Mouse (Mus musculus) MEL-GATA-1-ER (cell line): ENCODE results near the gene Nkrf.
"Not testable (repeated sequence)": the region's sequence is repeated elsewhere in the genome, so short reads cannot be mapped to it uniquely, and the experiment has no call there.

Experiments
- DNase-seq: peaks from one replicate; pipeline ENCODE4 v3.0.0-alpha.2; 2012; ENCODE audit warnings: low read depth; ENCODE audit errors: extremely low read depth

The Nkrf gene

DNA sequence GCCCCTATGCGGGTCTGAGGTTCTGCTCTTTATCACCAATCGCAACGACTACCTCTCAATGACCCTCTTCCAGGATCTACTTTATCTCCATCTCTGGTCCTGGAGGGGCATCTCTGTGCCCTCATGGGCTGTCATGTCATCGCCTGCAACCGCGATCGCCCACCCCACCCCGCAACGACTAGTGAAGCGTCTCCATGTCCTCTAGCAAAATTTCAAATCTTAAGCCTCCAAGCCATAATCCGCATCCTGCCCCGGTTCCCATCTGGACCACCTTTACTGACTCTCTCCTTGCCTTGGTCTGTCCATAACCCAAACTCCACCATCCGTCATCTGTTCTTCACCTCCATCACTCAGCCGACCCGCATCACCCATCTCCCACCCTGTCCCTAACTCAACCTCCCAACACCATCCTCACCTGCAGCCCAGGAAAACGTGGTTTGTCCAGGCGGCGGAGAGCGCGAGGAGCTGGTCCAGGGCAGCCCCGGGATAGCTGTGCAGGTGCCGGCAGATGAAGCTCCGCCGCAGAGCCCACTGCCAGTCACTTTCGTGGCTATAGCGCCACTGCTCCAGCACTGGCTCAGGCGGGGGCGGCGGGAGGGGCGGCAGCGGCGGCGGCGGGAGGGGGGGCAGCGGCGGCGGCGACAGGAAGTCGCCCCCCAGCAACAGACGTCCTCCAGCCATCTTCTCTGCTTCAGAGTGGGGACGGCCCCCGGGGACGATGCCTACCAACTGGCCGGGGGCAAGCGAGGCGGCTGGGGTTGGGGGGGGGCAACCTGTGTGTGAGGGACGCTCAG lies at the start of gene Nkrf:
Gene Nkrf (minus strand): TSS at position 579 of the 794 bp plus-strand sequence.
- DNase-seq: no peak

DNA sequence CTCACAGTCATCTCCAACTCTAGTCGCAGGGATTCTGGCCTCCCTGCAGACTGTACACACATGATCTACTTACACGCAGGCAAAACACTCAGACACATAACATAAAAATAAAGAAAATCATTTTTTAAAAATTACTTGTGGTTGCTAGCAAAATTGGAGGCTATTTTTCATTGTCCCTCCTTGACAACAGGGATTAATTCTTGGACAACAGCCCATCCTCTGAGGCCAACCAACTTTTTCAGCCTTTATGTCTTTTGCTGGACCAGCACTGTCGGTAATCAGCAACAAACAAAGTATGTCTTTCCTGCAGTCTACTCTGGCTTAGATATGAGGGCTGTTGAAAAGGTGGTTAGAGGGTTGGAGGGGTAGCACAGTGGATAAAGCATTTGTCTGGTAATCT lies 38.4 kb upstream of the Nkrf start:
- DNase-seq: no peak

- peak; percentile 64 for DNase-seq
Measured at GRCm38 (mm10) chrX:36939806-36940413, 37.2 kb upstream of the Nkrf start.

- DNase-seq: no peak
Measured at GRCm38 (mm10) chrX:36935326-36935966, 32.7 kb upstream of the Nkrf start.

DNA sequence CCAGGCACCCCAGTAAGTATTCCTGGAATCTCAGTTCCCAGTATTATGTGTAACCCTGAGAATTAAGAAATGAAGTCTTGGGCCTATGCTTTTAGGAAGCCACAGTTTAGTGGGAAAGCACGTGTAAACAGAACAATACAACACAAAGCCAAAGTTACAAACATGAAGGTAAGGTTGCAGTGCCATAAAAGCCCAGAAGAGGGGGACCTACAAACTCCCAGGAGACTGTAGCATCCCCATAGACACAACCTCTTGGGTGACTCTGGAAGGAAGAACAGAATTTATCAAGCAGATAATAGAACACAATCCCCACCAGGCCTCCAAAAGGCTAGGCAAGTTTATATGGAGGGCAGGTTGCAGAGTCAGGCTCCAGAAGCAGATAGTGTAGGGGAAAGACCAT lies 27.9 kb upstream of the Nkrf start:
- no peak for DNase-seq

DNA sequence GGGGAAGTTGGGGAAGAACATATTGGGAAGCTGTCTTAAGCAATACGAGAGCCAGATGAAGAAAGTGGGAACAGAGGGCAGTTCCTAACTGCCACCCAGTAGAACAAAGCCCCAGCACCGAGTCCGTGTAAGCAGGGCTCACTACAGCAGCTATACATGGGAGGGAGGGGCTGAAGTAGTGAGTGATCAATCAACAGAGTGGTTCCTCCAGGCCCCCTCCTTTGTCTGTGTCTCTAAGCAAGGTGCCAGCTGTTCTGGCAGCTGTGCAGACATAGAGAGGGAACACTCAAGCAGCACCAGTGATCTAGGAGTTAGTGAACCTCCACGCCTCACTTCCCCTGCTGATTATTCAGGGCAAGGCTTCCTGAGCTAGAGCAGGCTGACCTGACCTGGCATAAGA lies 27.0 kb upstream of the Nkrf start:
- DNase-seq: no peak

DNA sequence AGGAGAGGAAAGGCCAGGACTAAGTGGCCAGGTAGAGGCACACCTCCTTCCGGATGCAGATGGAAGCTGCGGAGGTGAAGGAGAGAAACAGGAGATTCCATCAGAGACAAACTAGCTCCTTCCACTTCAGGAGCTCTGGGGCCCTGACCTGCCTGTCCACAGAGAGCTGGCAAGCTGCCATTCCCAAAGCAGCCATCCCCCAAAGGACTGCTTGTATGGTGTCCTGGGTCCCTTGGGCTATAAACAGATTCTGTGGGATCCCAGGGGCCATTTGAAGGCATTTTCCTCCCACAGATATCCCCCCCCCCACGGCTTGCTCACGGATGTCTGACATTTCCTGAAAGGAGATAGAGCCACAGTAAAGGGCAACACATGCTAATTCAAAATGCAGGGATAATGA lies 26.1 kb upstream of the Nkrf start:
- no peak for DNase-seq

DNA sequence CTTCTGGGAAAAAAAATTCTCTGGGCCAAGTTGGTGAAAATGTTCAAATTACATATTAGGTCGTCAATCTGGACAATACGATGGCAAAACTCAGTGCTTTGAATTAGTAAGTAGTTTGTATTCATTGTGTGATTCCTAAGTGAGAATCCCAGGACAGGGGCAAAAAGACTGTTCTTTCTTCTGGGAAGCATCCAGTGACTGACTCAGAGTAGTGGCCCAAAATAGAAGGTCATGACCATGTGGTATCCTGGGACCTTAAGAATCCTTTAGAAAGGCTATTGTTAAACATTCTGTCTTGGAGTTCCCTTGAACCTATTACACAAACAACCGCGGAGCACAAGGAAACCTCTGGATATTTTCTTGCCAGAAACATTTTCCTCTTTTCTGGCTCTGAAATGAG lies 18.6 kb upstream of the Nkrf start:
- no peak for DNase-seq

GRCm38 (mm10) chrX:36917749-36918148 lies 15.1 kb upstream of the Nkrf start:
- no peak for DNase-seq

DNA sequence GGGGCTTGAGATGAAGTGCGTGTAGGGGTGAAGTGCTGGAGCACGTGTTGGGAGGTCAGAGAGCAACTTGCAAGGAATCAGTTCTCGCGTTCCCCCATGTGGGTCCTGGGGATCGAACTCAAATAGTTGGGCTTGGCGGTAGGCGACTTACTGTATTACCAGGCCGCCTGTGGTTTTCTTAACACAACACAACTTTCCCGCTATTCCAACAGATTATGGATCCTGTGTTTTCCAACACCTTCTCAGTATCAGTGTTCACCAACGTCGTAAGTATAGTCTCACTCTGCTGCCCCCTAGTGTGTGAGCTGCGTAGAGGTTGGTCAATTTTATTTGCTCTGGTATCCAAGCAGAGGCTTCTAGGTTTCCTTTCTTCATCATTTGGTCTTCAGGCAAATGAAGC lies 8.6 kb upstream of the Nkrf start:
- DNase-seq: no peak

DNA sequence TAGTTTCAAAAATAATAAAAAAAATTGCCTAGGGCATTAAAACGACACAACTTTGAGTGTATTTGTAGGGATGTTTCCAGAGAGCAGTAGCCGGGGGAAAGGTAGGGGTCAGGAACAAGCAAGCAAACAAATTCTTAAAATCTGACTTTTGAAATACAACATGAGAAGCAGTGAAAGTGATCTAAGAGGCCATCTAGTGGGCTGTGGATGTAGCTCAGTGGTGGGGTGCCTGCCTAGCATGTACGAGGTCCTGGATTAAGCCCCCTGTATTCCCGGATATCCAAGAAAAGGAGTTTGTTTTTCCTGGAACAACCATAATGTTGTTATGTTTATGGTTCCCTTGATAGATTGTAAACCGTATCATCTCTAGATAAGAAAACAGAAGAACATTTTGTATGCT lies 3.8 kb upstream of the Nkrf start:
- no peak for DNase-seq

GRCm38 (mm10) chrX:36903115-36903768 lies 543 bp upstream of the Nkrf start:
- DNase-seq: peak; percentile 76

DNA sequence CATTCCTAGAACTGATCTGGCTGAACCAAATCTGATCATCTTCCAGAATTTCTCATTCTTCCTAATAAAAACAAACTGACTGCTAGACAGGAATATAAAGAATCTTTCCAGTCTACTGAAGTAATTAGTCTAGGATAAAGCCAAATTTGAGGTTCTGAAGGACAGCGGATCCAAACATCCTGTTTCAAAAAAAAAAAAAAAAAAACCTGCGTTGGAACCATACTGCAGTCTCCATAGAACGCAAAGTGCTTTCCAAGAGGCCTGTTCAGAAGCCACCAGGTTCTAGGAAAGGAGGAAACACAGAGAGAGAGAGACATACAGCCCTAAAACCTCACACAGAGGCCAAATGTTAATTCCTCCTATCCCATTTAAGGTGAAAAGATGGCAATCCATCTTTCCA lies 1.0 kb downstream of the Nkrf start:
- no peak for DNase-seq

DNA sequence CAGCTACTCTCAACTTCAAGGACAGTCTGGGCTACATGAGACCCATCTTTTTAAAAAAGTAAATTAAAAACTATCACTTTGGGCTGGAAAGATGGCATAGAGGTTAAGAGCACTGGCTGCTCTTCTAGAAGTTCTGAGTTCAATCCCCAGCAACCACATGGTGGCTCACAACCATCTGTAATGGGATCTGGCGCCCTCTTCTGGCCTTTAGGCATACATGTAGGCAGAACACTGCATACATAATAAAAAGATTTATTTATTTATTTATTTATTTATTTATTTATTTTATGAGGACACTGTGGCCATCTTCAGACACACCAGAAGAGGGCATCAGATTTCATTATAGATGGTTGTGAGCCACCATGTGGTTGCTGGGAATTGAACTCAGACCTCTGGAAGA lies 3.8 kb downstream of the Nkrf start:
- DNase-seq: not testable (repeated sequence)

GRCm38 (mm10) chrX:36884719-36885118 lies 18.0 kb downstream of the Nkrf start:
- no peak for DNase-seq

DNA sequence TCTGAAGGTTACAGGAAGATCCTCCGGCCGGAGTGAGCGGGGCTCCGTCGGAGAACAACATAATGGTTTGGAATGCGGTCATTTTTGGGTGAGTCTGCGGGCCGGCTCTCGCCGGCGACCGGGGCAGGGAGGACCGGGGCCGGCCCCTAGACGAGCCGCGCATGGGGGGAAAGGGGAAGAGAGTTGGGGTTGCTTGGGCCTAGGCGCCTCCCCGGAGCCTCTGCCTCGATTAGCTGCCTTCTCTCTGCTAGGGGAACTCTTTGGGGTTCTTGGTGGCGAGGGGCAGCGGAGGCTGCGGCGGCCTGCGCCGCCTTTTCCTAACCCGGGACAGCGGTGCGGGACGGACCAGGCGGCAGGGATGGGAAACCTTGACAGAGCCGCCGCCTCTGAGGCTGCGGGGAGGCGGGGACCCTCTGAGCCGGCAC lies 28.0 kb downstream of the Nkrf start:
- DNase-seq: no peak

GRCm38 (mm10) chrX:36874178-36874696 lies 28.5 kb downstream of the Nkrf start:
- DNase-seq: peak; percentile 46

GRCm38 (mm10) chrX:36873765-36874164 lies 28.9 kb downstream of the Nkrf start, which contains the start of the genes Ube2a and C330007P06Rik:
Gene Ube2a (plus strand): TSS chrX:36873900.
Gene C330007P06Rik (minus strand): TSS chrX:36874111.
- DNase-seq: peak; percentile 45

- DNase-seq: peak; percentile 39
Measured at GRCm38 (mm10) chrX:36870372-36870771, 32.3 kb downstream of the Nkrf start.

GRCm38 (mm10) chrX:36864609-36865328 lies 37.9 kb downstream of the Nkrf start:
- DNase-seq: no peak
